Mouse (Mus musculus): ENCODE measurements around the gene Cnnm3. TPM values are rescaled to one million over a fixed set of nuclear protein-coding genes. Genes with fewer than 3 reads are reported as not detected.

Gene Cnnm3
- polyA plus RNA-seq, 1 experiment from 2014 or later = 7.9 TPM

GRCm38 (mm10) chr1:36528351-36528750, 16.7 kb downstream of the Cnnm3 start:
- H3K9ac ChIP-seq (ENCODE audit: low read depth, low read length) = no peak overlapping the region
- peak; percentile 50 for DNase-seq (ENCODE audit: low spot score)
- no peaks in the 10 kb centered on the region for H3K27me3 ChIP-seq (ENCODE audit: control insufficient read depth, insufficient read depth, low read length)
- H3K36me3 ChIP-seq (ENCODE audit: control insufficient read depth, insufficient read depth, low read length) = 0 out of 2 replicates have a peak, but pooled peaks cover 3% of the 10 kb centered on the region
- 50% methylated on average over 1 of the region's 1 CpGs for WGBS
- ATAC-seq (ENCODE audit: low FRiP score) = peak; percentile 56
- no peaks in the 10 kb centered on the region for H3K4me1 ChIP-seq (replicated peaks; ENCODE audit: control insufficient read depth, insufficient read depth, low read length)
- no peak overlapping the region for H3K4me3 ChIP-seq (ENCODE audit: low read depth, low read length)
- no peak overlapping the region for H3K4me2 ChIP-seq (replicated peaks; ENCODE audit: low read depth, low read length)
- no peaks in the 10 kb centered on the region for H3K9me3 ChIP-seq (ENCODE audit: control insufficient read depth, low read length)
- H3K27ac ChIP-seq (ENCODE audit: low read depth, low read length) = peak overlapping the region; percentile 36; the same call in 1 of the 2 replicates

GRCm38 (mm10) chr1:36529274-36529673, 17.6 kb downstream of the Cnnm3 start:
- Histone ChIP-seq H3K4me3 (ENCODE audit: low read depth, low read length) (no peak overlapping the region), H3K9ac (ENCODE audit: low read depth, low read length) (no peak overlapping the region), H3K36me3 (ENCODE audit: control insufficient read depth, insufficient read depth, low read length) (0 out of 2 replicates have a peak, but pooled peaks cover 3% of the 10 kb centered on the region), H3K27ac (ENCODE audit: low read depth, low read length) (no peak overlapping the region), H3K4me2 (replicated peaks; ENCODE audit: low read depth, low read length) (no peak overlapping the region), H3K4me1 (replicated peaks; ENCODE audit: control insufficient read depth, insufficient read depth, low read length) (no peaks in the 10 kb centered on the region), H3K27me3 (ENCODE audit: control insufficient read depth, insufficient read depth, low read length) (no peaks in the 10 kb centered on the region), H3K9me3 (ENCODE audit: control insufficient read depth, low read length) (no peaks in the 10 kb centered on the region)
- ATAC-seq (ENCODE audit: low FRiP score) (no peak), DNase-seq (ENCODE audit: low spot score) (no peak)
- WGBS = 88% methylated on average over 4 of the region's 4 CpGs

DNA sequence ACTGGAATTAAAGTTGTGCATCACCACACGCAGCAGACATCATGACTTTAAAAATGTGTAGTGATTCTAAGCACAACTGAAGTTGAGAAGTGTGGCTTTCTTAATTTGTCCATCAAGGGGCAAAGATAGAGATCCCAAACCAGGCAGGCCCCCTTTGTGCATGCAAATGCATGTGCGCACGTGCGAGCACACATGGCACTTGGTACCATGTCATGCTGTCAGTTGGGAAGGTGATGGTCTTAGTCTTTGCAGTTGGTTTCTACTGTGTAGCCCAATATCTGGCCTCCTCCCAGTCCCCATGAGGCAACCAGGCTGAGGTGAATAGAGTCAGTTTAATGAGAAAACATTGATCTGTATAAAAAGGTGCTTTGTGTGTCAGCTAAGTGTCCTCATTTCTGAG, 18.2 kb downstream of the Cnnm3 start:
- no peaks in the 10 kb centered on the region for H3K27me3 ChIP-seq (ENCODE audit: control insufficient read depth, insufficient read depth, low read length)
- DNase-seq (ENCODE audit: low spot score) = no peak
- no peak overlapping the region for H3K4me3 ChIP-seq (ENCODE audit: low read depth, low read length)
- no peaks in the 10 kb centered on the region for H3K9me3 ChIP-seq (ENCODE audit: control insufficient read depth, low read length)
- H3K4me1 ChIP-seq (replicated peaks; ENCODE audit: control insufficient read depth, insufficient read depth, low read length) = no peaks in the 10 kb centered on the region
- no peak overlapping the region for H3K9ac ChIP-seq (ENCODE audit: low read depth, low read length)
- 90% methylated on average over 4 of the region's 4 CpGs for WGBS
- H3K36me3 ChIP-seq (ENCODE audit: control insufficient read depth, insufficient read depth, low read length) = 0 out of 2 replicates have a peak, but pooled peaks cover 3% of the 10 kb centered on the region
- no peak overlapping the region for H3K27ac ChIP-seq (ENCODE audit: low read depth, low read length)
- no peak overlapping the region for H3K4me2 ChIP-seq (replicated peaks; ENCODE audit: low read depth, low read length)
- ATAC-seq (ENCODE audit: low FRiP score) = no peak

DNA sequence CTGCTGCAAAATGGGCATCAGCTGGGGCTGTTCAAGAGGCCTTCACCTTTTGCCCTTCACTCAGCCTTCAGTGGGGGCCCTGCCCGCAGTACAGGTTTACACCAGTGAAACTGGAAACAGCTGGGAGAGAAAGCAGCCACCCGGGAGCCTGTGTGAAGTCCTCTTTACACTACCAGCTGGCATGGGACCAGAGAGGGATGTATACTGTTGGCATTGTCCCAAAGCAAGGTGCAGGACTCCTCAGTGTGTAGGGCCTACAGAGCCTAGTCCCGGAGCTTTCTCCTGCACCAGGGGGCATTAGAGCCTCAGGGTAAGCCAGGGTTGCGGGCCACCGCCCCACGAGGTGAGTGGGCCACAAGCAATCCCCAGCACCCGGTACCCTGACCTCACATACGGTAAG, 18.8 kb downstream of the Cnnm3 start:
- 87% methylated on average over 8 of the region's 8 CpGs for WGBS
- DNase-seq (ENCODE audit: low spot score) (no peak), ATAC-seq (ENCODE audit: low FRiP score) (no peak)
- Histone ChIP-seq H3K27ac (ENCODE audit: low read depth, low read length) (no peak overlapping the region), H3K27me3 (ENCODE audit: control insufficient read depth, insufficient read depth, low read length) (no peaks in the 10 kb centered on the region), H3K4me2 (replicated peaks; ENCODE audit: low read depth, low read length) (no peak overlapping the region), H3K4me3 (ENCODE audit: low read depth, low read length) (no peak overlapping the region), H3K36me3 (ENCODE audit: control insufficient read depth, insufficient read depth, low read length) (0 out of 2 replicates have a peak, but pooled peaks cover under 1% of the 10 kb centered on the region), H3K9ac (ENCODE audit: low read depth, low read length) (no peak overlapping the region), H3K4me1 (replicated peaks; ENCODE audit: control insufficient read depth, insufficient read depth, low read length) (no peaks in the 10 kb centered on the region), H3K9me3 (ENCODE audit: control insufficient read depth, low read length) (no peaks in the 10 kb centered on the region)

DNA sequence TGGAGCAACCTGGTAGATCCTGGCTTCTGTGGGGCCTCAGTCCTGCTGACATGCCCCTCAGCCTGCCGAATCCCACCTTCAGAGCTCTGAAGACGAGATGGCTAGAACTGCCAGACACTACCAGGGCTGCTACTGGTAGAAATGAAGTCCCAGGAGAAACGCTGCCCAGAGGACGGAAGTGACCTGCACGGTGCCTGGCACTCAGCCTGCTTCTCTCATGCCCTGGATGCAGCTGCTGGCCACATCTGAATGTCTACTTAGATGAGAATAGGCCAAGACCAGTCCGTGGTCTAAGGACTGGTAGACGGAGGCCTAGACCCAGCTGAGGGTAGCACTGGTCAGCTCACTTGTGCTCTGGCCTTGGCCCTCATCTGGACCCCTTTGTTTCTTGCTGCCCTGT, 19.3 kb downstream of the Cnnm3 start:
- no peak overlapping the region for H3K9ac ChIP-seq (ENCODE audit: low read depth, low read length)
- no peaks in the 10 kb centered on the region for H3K9me3 ChIP-seq (ENCODE audit: control insufficient read depth, low read length)
- H3K27ac ChIP-seq (ENCODE audit: low read depth, low read length) = no peak overlapping the region
- no peaks in the 10 kb centered on the region for H3K4me1 ChIP-seq (replicated peaks; ENCODE audit: control insufficient read depth, insufficient read depth, low read length)
- 95% methylated on average over 7 of the region's 7 CpGs for WGBS
- H3K27me3 ChIP-seq (ENCODE audit: control insufficient read depth, insufficient read depth, low read length) = no peaks in the 10 kb centered on the region
- H3K4me2 ChIP-seq (replicated peaks; ENCODE audit: low read depth, low read length) = no peak overlapping the region
- H3K4me3 ChIP-seq (ENCODE audit: low read depth, low read length) = no peak overlapping the region
- no peaks in the 10 kb centered on the region for H3K36me3 ChIP-seq (ENCODE audit: control insufficient read depth, insufficient read depth, low read length)
- DNase-seq (ENCODE audit: low spot score) (no peak), ATAC-seq (ENCODE audit: low FRiP score) (no peak)

GRCm38 (mm10) chr1:36531461-36531860, 19.8 kb downstream of the Cnnm3 start:
- Histone ChIP-seq H3K27ac (ENCODE audit: low read depth, low read length) (no peak overlapping the region), H3K36me3 (ENCODE audit: control insufficient read depth, insufficient read depth, low read length) (no peaks in the 10 kb centered on the region), H3K4me3 (ENCODE audit: low read depth, low read length) (no peak overlapping the region), H3K4me1 (replicated peaks; ENCODE audit: control insufficient read depth, insufficient read depth, low read length) (no peaks in the 10 kb centered on the region), H3K9ac (ENCODE audit: low read depth, low read length) (no peak overlapping the region), H3K9me3 (ENCODE audit: control insufficient read depth, low read length) (no peaks in the 10 kb centered on the region), H3K27me3 (ENCODE audit: control insufficient read depth, insufficient read depth, low read length) (no peaks in the 10 kb centered on the region), H3K4me2 (replicated peaks; ENCODE audit: low read depth, low read length) (no peak overlapping the region)
- 91% methylated on average over 12 of the region's 12 CpGs for WGBS
- DNase-seq (ENCODE audit: low spot score) (no peak), ATAC-seq (ENCODE audit: low FRiP score) (no peak)

GRCm38 (mm10) chr1:36533546-36533945, 21.9 kb downstream of the Cnnm3 start:
- H3K4me2 ChIP-seq (replicated peaks; ENCODE audit: low read depth, low read length) = no peak overlapping the region
- no peaks in the 10 kb centered on the region for H3K36me3 ChIP-seq (ENCODE audit: control insufficient read depth, insufficient read depth, low read length)
- no peaks in the 10 kb centered on the region for H3K4me1 ChIP-seq (replicated peaks; ENCODE audit: control insufficient read depth, insufficient read depth, low read length)
- no peaks in the 10 kb centered on the region for H3K27me3 ChIP-seq (ENCODE audit: control insufficient read depth, insufficient read depth, low read length)
- H3K9me3 ChIP-seq (ENCODE audit: control insufficient read depth, low read length) = no peaks in the 10 kb centered on the region
- ATAC-seq (ENCODE audit: low FRiP score) (no peak), DNase-seq (ENCODE audit: low spot score) (no peak)
- no peak overlapping the region for H3K4me3 ChIP-seq (ENCODE audit: low read depth, low read length)
- WGBS = 88% methylated on average over 6 of the region's 6 CpGs
- H3K27ac ChIP-seq (ENCODE audit: low read depth, low read length) = no peak overlapping the region
- no peak overlapping the region for H3K9ac ChIP-seq (ENCODE audit: low read depth, low read length)

DNA sequence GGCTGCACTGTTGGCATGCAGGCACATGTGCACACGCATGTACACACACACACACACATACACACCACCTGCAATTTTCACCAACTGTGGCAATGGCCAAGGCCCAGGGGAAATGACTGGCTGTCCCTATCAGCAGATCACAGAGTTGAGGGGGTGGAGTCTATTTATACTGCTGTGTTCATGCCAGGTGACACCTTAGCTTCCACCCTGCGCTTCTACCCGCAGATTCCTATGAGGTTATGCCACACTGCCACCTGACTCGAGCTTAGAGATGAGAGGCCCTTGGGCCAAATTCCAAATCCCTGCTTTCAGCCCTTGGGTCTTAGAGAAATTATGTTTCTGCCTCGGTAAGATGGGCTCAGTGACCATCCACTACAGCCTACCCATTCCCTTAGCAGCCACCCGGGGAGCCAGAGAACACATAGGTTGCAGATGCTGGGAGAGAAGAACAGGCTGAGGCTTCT, 23.0 kb downstream of the Cnnm3 start:
- Histone ChIP-seq H3K4me2 (replicated peaks; ENCODE audit: low read depth, low read length) (no peak overlapping the region), H3K9me3 (ENCODE audit: control insufficient read depth, low read length) (no peaks in the 10 kb centered on the region), H3K27ac (ENCODE audit: low read depth, low read length) (no peak overlapping the region), H3K27me3 (ENCODE audit: control insufficient read depth, insufficient read depth, low read length) (no peaks in the 10 kb centered on the region), H3K4me3 (ENCODE audit: low read depth, low read length) (no peak overlapping the region), H3K4me1 (replicated peaks; ENCODE audit: control insufficient read depth, insufficient read depth, low read length) (no peaks in the 10 kb centered on the region), H3K9ac (ENCODE audit: low read depth, low read length) (no peak overlapping the region), H3K36me3 (ENCODE audit: control insufficient read depth, insufficient read depth, low read length) (no peaks in the 10 kb centered on the region)
- ATAC-seq (ENCODE audit: low FRiP score) (no peak), DNase-seq (ENCODE audit: low spot score) (no peak)
- 87% methylated on average over 6 of the region's 6 CpGs for WGBS

DNA sequence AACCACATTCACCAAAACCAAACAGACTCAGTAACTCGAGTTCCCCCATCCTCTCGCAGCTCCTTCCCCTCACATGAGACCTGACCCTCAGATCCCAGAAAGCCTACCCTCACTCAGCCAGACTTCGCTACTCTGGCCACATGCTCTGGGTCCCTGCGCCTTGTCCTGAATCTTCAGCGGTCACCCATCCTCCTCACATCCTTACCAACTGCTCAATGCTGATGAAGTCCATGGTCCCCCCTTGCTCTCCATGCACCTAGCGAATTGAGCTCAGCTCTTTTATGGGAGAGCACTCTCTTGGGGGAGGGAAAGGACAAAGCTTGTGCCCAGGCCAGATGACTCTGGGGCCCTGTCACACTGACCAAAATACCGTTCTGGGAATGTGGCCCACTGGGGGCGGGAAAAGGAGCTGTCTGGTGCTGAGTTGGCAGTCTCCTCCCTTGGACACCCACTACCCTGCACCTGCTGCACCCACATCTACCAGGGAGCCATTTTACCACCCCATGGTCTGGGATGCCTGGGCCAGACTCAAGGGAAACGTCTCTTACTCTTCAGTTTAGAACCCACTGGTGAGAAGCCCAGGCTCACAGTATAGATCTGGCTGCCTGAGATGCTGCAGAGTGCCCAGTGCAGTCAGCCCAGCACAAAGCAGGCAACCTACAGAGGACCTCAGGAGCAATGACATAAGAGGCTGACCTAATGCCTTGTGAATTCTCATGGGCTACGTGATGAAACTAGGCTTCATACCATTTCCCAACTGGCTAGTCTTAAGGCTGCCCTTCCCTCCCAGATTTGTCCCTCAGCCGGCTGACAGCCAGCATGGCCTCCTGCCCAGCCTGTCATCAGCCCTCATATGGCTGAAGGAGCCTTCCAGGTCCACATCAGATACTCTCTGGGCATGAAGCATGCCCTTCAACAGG, 24.1 kb downstream of the Cnnm3 start:
- no peak overlapping the region for H3K4me3 ChIP-seq (ENCODE audit: low read depth, low read length)
- no peak for ATAC-seq (ENCODE audit: low FRiP score)

More for the DNA sequence above, 24.1 kb downstream of the Cnnm3 start:
- WGBS = 84% methylated on average over 11 of the region's 11 CpGs
- Histone ChIP-seq H3K27ac (ENCODE audit: low read depth, low read length) (no peak overlapping the region), H3K36me3 (ENCODE audit: control insufficient read depth, insufficient read depth, low read length) (no peaks in the 10 kb centered on the region), H3K4me2 (replicated peaks; ENCODE audit: low read depth, low read length) (no peak overlapping the region), H3K9me3 (ENCODE audit: control insufficient read depth, low read length) (no peaks in the 10 kb centered on the region), H3K9ac (ENCODE audit: low read depth, low read length) (no peak overlapping the region), H3K4me1 (replicated peaks; ENCODE audit: control insufficient read depth, insufficient read depth, low read length) (no peaks in the 10 kb centered on the region), H3K27me3 (ENCODE audit: control insufficient read depth, insufficient read depth, low read length) (no peaks in the 10 kb centered on the region)
- DNase-seq (ENCODE audit: low spot score) = no peak
